Comparison of ENCODE assay signal across 9 mouse cellular contexts in the genomic region with DNA sequence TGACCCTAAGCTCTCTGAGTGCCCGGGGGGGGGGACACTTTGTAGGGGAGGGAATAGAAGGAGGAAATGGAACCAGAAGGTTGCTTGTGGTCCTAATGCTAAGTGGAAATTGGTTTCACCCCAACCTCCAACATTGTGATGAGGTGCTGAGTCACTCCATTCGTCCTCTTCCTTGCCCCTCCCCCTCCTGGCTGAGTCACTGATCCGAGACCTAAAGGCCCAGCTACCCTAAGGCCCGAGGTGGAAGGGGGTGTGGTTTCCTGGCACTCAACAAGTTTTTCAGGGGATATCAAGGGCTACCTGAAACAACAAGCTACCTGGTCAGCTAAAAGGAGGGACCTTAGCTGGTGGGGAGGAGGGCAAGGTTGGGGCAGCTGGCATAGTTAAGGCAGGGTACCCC. TPM values are rescaled to one million over a fixed set of nuclear protein-coding genes. Genes with fewer than 3 reads are reported as not detected.
DNase-seq lines count a peak whose midpoint lies in the region; ATAC-seq and TF ChIP-seq lines count a peak whose summit lies in the region.
"Had no signal": no experiment of that assay in that cellular context is flagged by ENCODE, and none has a peak within 500 bp of the region (broad histone marks: within the 10 kb centered on the region; RNA-seq: fewer than 3 reads in every experiment).

No protein-coding gene starts in this region.

- H3K27ac ChIP-seq in kidney, adult 2 months (ENCODE audit: insufficient read depth, low read depth, low read length): 0 out of 2 replicates have a peak overlapping the region, but pooled peaks have one; percentile 7
- 0 out of 2 replicates have a peak overlapping the region, but pooled peaks have one; percentile 8 for H3K27ac ChIP-seq in spleen, adult 2 months (ENCODE audit: insufficient read depth, low read length)
- H3K27ac ChIP-seq: embryonic facial prominence, embryonic 12.5 days had no signal

- no peak for ATAC-seq in inflammation-experienced regulatory T-cells, adult 6 months

- DNase-seq in kidney, adult 2 months: peak; percentile 70
- DNase-seq in kidney, adult 18-20 months: no peak
- DNase-seq in adrenal gland, postnatal 10 days: peak; percentile 81
- peak; percentile 69 for DNase-seq in kidney, postnatal 10 days
- DNase-seq in spleen, adult 2 months (ENCODE audit: low read depth in 1 of 2, low spot score in 2 of 2): no peak
- no peak for DNase-seq in thymus, adult 18-20 months
- no peak for DNase-seq in layer of hippocampus, postnatal 25 days (ENCODE audit: extremely low spot score in 1 of 2, low spot score in 1 of 2)

- no peaks in the 10 kb centered on the region for H3K36me3 ChIP-seq in kidney, adult 2 months (ENCODE audit: control insufficient read depth, insufficient read depth, low read length)
- H3K36me3 ChIP-seq in spleen, adult 2 months (ENCODE audit: control insufficient read depth, insufficient read depth, low read length): no peaks in the 10 kb centered on the region
- H3K36me3 ChIP-seq: embryonic facial prominence, embryonic 12.5 days had no signal

- WGBS in kidney, adult 2 months: 21% methylated on average over 4 of the region's 4 CpGs
- 13% methylated on average over 4 of the region's 4 CpGs for WGBS in spleen, adult 2 months

- no peak for TF ChIP-seq POLR2A in kidney, adult 2 months (IDR thresholded peaks at IDR 0.05; ENCODE audit: low read depth, low read length)
- TF ChIP-seq POLR2A in spleen, adult 2 months (IDR thresholded peaks at IDR 0.05; ENCODE audit: low read depth, low read length): no peak

- no peak overlapping the region for H3K4me3 ChIP-seq in kidney, adult 2 months (ENCODE audit: insufficient read depth, low read depth, low read length)
- H3K4me3 ChIP-seq in spleen, adult 2 months (ENCODE audit: extremely low read depth, insufficient read depth, insufficient read length): no peak overlapping the region
- H3K4me3 ChIP-seq: embryonic facial prominence, embryonic 12.5 days had no signal

- TF ChIP-seq CTCF in kidney, adult 2 months (conservative IDR thresholded peaks at IDR 0.05; ENCODE audit: insufficient read depth, insufficient read length, low read depth, low read length): no peak
- TF ChIP-seq CTCF in spleen, adult 2 months (IDR thresholded peaks at IDR 0.05; ENCODE audit: extremely low read depth, insufficient read depth, insufficient read length, insufficient replicate concordance): no peak

- peaks cover 10% of the 10 kb centered on the region for H3K4me1 ChIP-seq in kidney, adult 2 months (ENCODE audit: control insufficient read depth, insufficient read depth, low read length)
- H3K4me1 ChIP-seq in spleen, adult 2 months (ENCODE audit: control insufficient read depth, insufficient read depth, insufficient read length): peaks cover 18% of the 10 kb centered on the region; the same call in 1 of the 2 replicates
- H3K4me1 ChIP-seq: embryonic facial prominence, embryonic 12.5 days had no signal

- no peaks in the 10 kb centered on the region for H3K27me3 ChIP-seq in kidney, adult 2 months (replicated peaks; ENCODE audit: control insufficient read depth, insufficient read depth, low read length)
- H3K27me3 ChIP-seq in spleen, adult 2 months (ENCODE audit: control insufficient read depth, insufficient read depth, low read length): no peaks in the 10 kb centered on the region
- H3K27me3 ChIP-seq: embryonic facial prominence, embryonic 12.5 days had no signal

RNA-seq across cellular contexts. Expression of a gene that starts 5.4 kb away (rescaled TPM):
- polyA plus RNA-seq in kidney, adult 2 months (2012; rRNA removed): 830 and 897 TPM in 2 replicates
- 100 to 1,000 TPM; 603 to 610 TPM for total RNA-seq in adrenal gland, postnatal 10 days (2021)
- polyA plus RNA-seq in spleen, adult 2 months (2012; rRNA removed): 359 and 461 TPM in 2 replicates
- total RNA-seq in layer of hippocampus, postnatal 25 days (2021): 100 to 1,000 TPM; 313 to 344 TPM
- 100 to 1,000 TPM; 259 to 561 (median 285) TPM for polyA plus RNA-seq in inflammation-experienced regulatory T-cells, adult 6 months (2017; shearing (Covaris generic))

RNA-seq across cellular contexts. Expression of a gene that starts 10.7 kb away (rescaled TPM):
- polyA plus RNA-seq in kidney, adult 2 months (2012; rRNA removed): 0.36 TPM in 1 of 2 replicates, not detected in the other
- total RNA-seq in adrenal gland, postnatal 10 days (2021): 1 to 10 TPM in 1 of 2 experiments, under 1 TPM in 1; 0.73 to 3.7 TPM
- polyA plus RNA-seq in spleen, adult 2 months (2012; rRNA removed): 0.21 TPM in 1 of 2 replicates, not detected in the other
- 10 to 100 TPM in 1 of 2 experiments, 1 to 10 TPM in 1; 3.2 to 10.3 TPM for total RNA-seq in layer of hippocampus, postnatal 25 days (2021)
- 1 to 10 TPM in 1 of 3 experiments, under 1 TPM in 1, not detected in 1; 0.63 to 1.9 TPM for polyA plus RNA-seq in inflammation-experienced regulatory T-cells, adult 6 months (2017; shearing (Covaris generic))
- polyA plus RNA-seq: embryonic facial prominence, embryonic 12.5 days had no signal

RNA-seq across cellular contexts. Expression of a gene that starts 19.6 kb away (rescaled TPM):
- polyA plus RNA-seq in kidney, adult 2 months (2012; rRNA removed): 3.1 and 4.1 TPM in 2 replicates
- total RNA-seq in adrenal gland, postnatal 10 days (2021): 1 to 10 TPM; 3.5 to 3.6 TPM
- 14.7 and 20.2 TPM in 2 replicates for polyA plus RNA-seq in spleen, adult 2 months (2012; rRNA removed)
- 10 to 100 TPM; 40.7 to 41.8 TPM for total RNA-seq in layer of hippocampus, postnatal 25 days (2021)
- 1 to 10 TPM; 1.6 to 4.5 (median 1.9) TPM for polyA plus RNA-seq in inflammation-experienced regulatory T-cells, adult 6 months (2017; shearing (Covaris generic))

RNA-seq across cellular contexts. Expression of a gene that starts 41.5 kb away (rescaled TPM):
- polyA plus RNA-seq in kidney, adult 2 months (2012; rRNA removed): 1.8 and 3.3 TPM in 2 replicates
- total RNA-seq in adrenal gland, postnatal 10 days (2021): not detected
- polyA plus RNA-seq in spleen, adult 2 months (2012; rRNA removed): 0.94 and 1.1 TPM in 2 replicates
- total RNA-seq in layer of hippocampus, postnatal 25 days (2021): not detected
- not detected for polyA plus RNA-seq in inflammation-experienced regulatory T-cells, adult 6 months (2017; shearing (Covaris generic))

RNA-seq across cellular contexts. Expression of a gene that starts 48.4 kb away (rescaled TPM):
- polyA plus RNA-seq in kidney, adult 2 months (2012; rRNA removed): 0.54 and 103 TPM in 2 replicates
- total RNA-seq in adrenal gland, postnatal 10 days (2021): 100 to 1,000 TPM; 196 to 793 TPM
- polyA plus RNA-seq in spleen, adult 2 months (2012; rRNA removed): 3.0 and 3.9 TPM in 2 replicates
- total RNA-seq in layer of hippocampus, postnatal 25 days (2021): under 1 TPM in 1 of 2 experiments, not detected in 1; 0.70 TPM
- not detected for polyA plus RNA-seq in inflammation-experienced regulatory T-cells, adult 6 months (2017; shearing (Covaris generic))

Comparison
In these comparisons a context has a peak if more than half of its experiments do, and no peak if none do; other contexts are left out.
1. DNase-seq: peak in kidney, adult 2 months (single experiment), adrenal gland, postnatal 10 days (single experiment) and kidney, postnatal 10 days (single experiment); none in kidney, adult 18-20 months (single experiment), spleen, adult 2 months (0 of 2), thymus, adult 18-20 months (0 of 2) and layer of hippocampus, postnatal 25 days (0 of 2).